Mouse (Mus musculus) hindbrain, embryonic 12.5 days (tissue): ENCODE measurements around the gene Map3k14. TPM values are rescaled to one million over a fixed set of nuclear protein-coding genes. Genes with fewer than 3 reads are reported as not detected.
"Not testable (repeated sequence)": the region's sequence is repeated elsewhere in the genome, so short reads cannot be mapped to it uniquely, and the experiment has no call there.

Experiments
- ATAC-seq: fragments of 200-750 bp; cut with Nextera tagmentation; 2 replicates; pipeline ENCODE4 v1.8.0; 2017; ENCODE audit warnings: moderate TSS enrichment; ENCODE audit not compliant: low FRiP score
- H3K27ac ChIP-seq: fragments of 300-500 bp; sonication (generic); 2 replicates; pipeline ENCODE4 v1.5.1; 2016; ENCODE audit warnings: mild to moderate bottlenecking
- H3K27me3 ChIP-seq: fragments of 300-500 bp; sonication (generic); 2 replicates; pipeline ENCODE4 v1.6.1; 2016; ENCODE audit warnings: mild to moderate bottlenecking
- H3K36me3 ChIP-seq: fragments of 300-500 bp; sonication (generic); 2 replicates; pipeline ENCODE4 v1.6.1; 2016; ENCODE audit warnings: mild to moderate bottlenecking
- H3K4me1 ChIP-seq: fragments of 300-500 bp; sonication (generic); 2 replicates; pipeline ENCODE4 v1.6.1; 2016
- H3K4me2 ChIP-seq: fragments of 300-500 bp; sonication (generic); replicated peaks from 2 replicates; pipeline ENCODE4 v1.6.1; 2016; ENCODE audit warnings: mild to moderate bottlenecking
- H3K4me3 ChIP-seq: fragments of 300-500 bp; sonication (generic); 2 replicates; pipeline ENCODE4 v1.5.1; 2016; ENCODE audit warnings: mild to moderate bottlenecking
- H3K9ac ChIP-seq: fragments of 300-500 bp; sonication (generic); 2 replicates; pipeline ENCODE4 v1.6.1; 2016; ENCODE audit warnings: mild to moderate bottlenecking, moderate library complexity
- H3K9me3 ChIP-seq: fragments of 300-500 bp; sonication (generic); replicated peaks from 2 replicates; pipeline ENCODE4 v1.6.1; 2016; ENCODE audit warnings: mild to moderate bottlenecking
- WGBS: fragments of 180-500 bp; shearing (Covaris S2); methylation state at CpG from one replicate; pipeline ENCODE4 v1.1.7; 2016; 5-methylcytosine and 5-hydroxymethylcytosine counted together
- polyA plus RNA-seq: library from polyadenylated mRNA; unstranded; fragments of >200 nt; fragmentation: Nextera tagmentation; extraction: Ambion mirVana; gene quantifications from 2 replicates; pipeline ENCODE4 v1.2.1, GENCODE M21; 2016

Map3k14 gene
- polyA plus RNA-seq, 1 experiment from 2014 or later = 3.9 TPM

GRCm38 (mm10) chr11:103292890-103293287 lies 25.6 kb upstream of the Map3k14 start:
- no peaks in the 10 kb centered on the region; the same call in 1 of the 2 replicates for H3K27me3 ChIP-seq
- H3K4me3 ChIP-seq = no peak overlapping the region
- H3K36me3 ChIP-seq = no peaks in the 10 kb centered on the region
- ATAC-seq = no peak
- H3K4me1 ChIP-seq = peaks cover 5% of the 10 kb centered on the region; the same call in 1 of the 2 replicates
- WGBS = 85% methylated on average over 5 of the region's 5 CpGs
- H3K4me2 ChIP-seq = no peak overlapping the region
- no peaks in the 10 kb centered on the region for H3K9me3 ChIP-seq
- H3K9ac ChIP-seq = no peak overlapping the region
- no peak overlapping the region for H3K27ac ChIP-seq

- no peak overlapping the region for H3K9ac ChIP-seq
- ATAC-seq = no peak
- 29% methylated on average over 14 of the region's 14 CpGs for WGBS
- no peaks in the 10 kb centered on the region for H3K36me3 ChIP-seq
- H3K4me2 ChIP-seq = no peak overlapping the region
- H3K9me3 ChIP-seq = no peaks in the 10 kb centered on the region
- H3K27me3 ChIP-seq = no peaks in the 10 kb centered on the region; the same call in 1 of the 2 replicates
- H3K4me3 ChIP-seq = no peak overlapping the region
- H3K27ac ChIP-seq = no peak overlapping the region
- peaks cover 5% of the 10 kb centered on the region; the same call in 1 of the 2 replicates for H3K4me1 ChIP-seq
These were observed 25.0 kb upstream of the Map3k14 start for GRCm38 (mm10) chr11:103292152-103292889.

- H3K4me2 ChIP-seq, H3K36me3 ChIP-seq, ATAC-seq, H3K9ac ChIP-seq, H3K4me1 ChIP-seq, H3K27me3 ChIP-seq, H3K4me3 ChIP-seq, H3K9me3 ChIP-seq, H3K27ac ChIP-seq: not testable (repeated sequence)
- 87% methylated on average over 7 of the region's 7 CpGs for WGBS
These were observed 23.6 kb upstream of the Map3k14 start for GRCm38 (mm10) chr11:103290841-103291240.

- WGBS = 72% methylated on average over 16 of the region's 16 CpGs
- H3K27ac ChIP-seq = no peak overlapping the region
- peaks cover 11% of the 10 kb centered on the region for H3K4me1 ChIP-seq
- H3K36me3 ChIP-seq = no peaks in the 10 kb centered on the region
- H3K9ac ChIP-seq = no peak overlapping the region
- H3K27me3 ChIP-seq = no peaks in the 10 kb centered on the region; the same call in 1 of the 2 replicates
- no peak for ATAC-seq
- no peak overlapping the region for H3K4me3 ChIP-seq
- H3K9me3 ChIP-seq = no peaks in the 10 kb centered on the region
- no peak overlapping the region for H3K4me2 ChIP-seq
These were observed 21.2 kb upstream of the Map3k14 start for GRCm38 (mm10) chr11:103288291-103288963.

GRCm38 (mm10) chr11:103286910-103287309 lies 19.6 kb upstream of the Map3k14 start:
- no peak for ATAC-seq
- Histone ChIP-seq H3K4me3 (no peak overlapping the region), H3K9ac (no peak overlapping the region), H3K9me3 (no peaks in the 10 kb centered on the region), H3K4me2 (no peak overlapping the region), H3K27me3 (no peaks in the 10 kb centered on the region), H3K36me3 (no peaks in the 10 kb centered on the region), H3K27ac (no peak overlapping the region), H3K4me1 (peaks cover 6% of the 10 kb centered on the region)
- WGBS = 88% methylated on average over 5 of the region's 5 CpGs

GRCm38 (mm10) chr11:103285951-103286350 lies 18.7 kb upstream of the Map3k14 start:
- H3K4me3 ChIP-seq = no peak overlapping the region
- no peak for ATAC-seq
- peaks cover 6% of the 10 kb centered on the region for H3K4me1 ChIP-seq
- no peaks in the 10 kb centered on the region for H3K36me3 ChIP-seq
- no peak overlapping the region for H3K4me2 ChIP-seq
- H3K27me3 ChIP-seq = no peaks in the 10 kb centered on the region
- H3K9me3 ChIP-seq = no peaks in the 10 kb centered on the region
- H3K27ac ChIP-seq = no peak overlapping the region
- whole genome bisulfite sequencing = 41% methylated on average over 6 of the region's 6 CpGs
- H3K9ac ChIP-seq = no peak overlapping the region

- no peaks in the 10 kb centered on the region for H3K9me3 ChIP-seq
- H3K4me3 ChIP-seq = no peak overlapping the region
- H3K36me3 ChIP-seq = no peaks in the 10 kb centered on the region
- no peak overlapping the region for H3K27ac ChIP-seq
- peaks cover 6% of the 10 kb centered on the region for H3K4me1 ChIP-seq
- no peaks in the 10 kb centered on the region for H3K27me3 ChIP-seq
- 88% methylated on average over 10 of the region's 10 CpGs for WGBS
- no peak overlapping the region for H3K4me2 ChIP-seq
- H3K9ac ChIP-seq = no peak overlapping the region
- ATAC-seq = no peak
These were observed 18.0 kb upstream of the Map3k14 start for GRCm38 (mm10) chr11:103285276-103285675.

- 71% methylated on average over 7 of the region's 7 CpGs for WGBS
- peaks cover 6% of the 10 kb centered on the region for H3K4me1 ChIP-seq
- no peak overlapping the region for H3K9ac ChIP-seq
- no peak for ATAC-seq
- no peaks in the 10 kb centered on the region for H3K9me3 ChIP-seq
- H3K4me2 ChIP-seq = no peak overlapping the region
- no peak overlapping the region for H3K27ac ChIP-seq
- no peaks in the 10 kb centered on the region for H3K36me3 ChIP-seq
- H3K4me3 ChIP-seq = no peak overlapping the region
- H3K27me3 ChIP-seq = no peaks in the 10 kb centered on the region
These were observed 14.5 kb upstream of the Map3k14 start for GRCm38 (mm10) chr11:103281784-103282183.

- Histone ChIP-seq H3K4me1 (no peaks in the 10 kb centered on the region), H3K27ac (no peak overlapping the region), H3K9ac (no peak overlapping the region), H3K27me3 (no peaks in the 10 kb centered on the region), H3K4me3 (no peak overlapping the region), H3K36me3 (no peaks in the 10 kb centered on the region), H3K4me2 (no peak overlapping the region), H3K9me3 (no peaks in the 10 kb centered on the region)
- ATAC-seq = no peak
- 81% methylated on average over 8 of the region's 8 CpGs for WGBS
These were observed 9.2 kb upstream of the Map3k14 start for GRCm38 (mm10) chr11:103276450-103276849.

- H3K4me1 ChIP-seq = peaks cover 7% of the 10 kb centered on the region
- H3K27me3 ChIP-seq = no peaks in the 10 kb centered on the region
- H3K4me2 ChIP-seq = no peak overlapping the region
- H3K9me3 ChIP-seq = no peaks in the 10 kb centered on the region
- no peaks in the 10 kb centered on the region for H3K36me3 ChIP-seq
- no peak overlapping the region for H3K27ac ChIP-seq
- no peak overlapping the region for H3K9ac ChIP-seq
- 74% methylated on average over 3 of the region's 3 CpGs for WGBS
- ATAC-seq = no peak
- H3K4me3 ChIP-seq = no peak overlapping the region
These were observed 5.6 kb upstream of the Map3k14 start for GRCm38 (mm10) chr11:103272888-103273287.

- no peak for ATAC-seq
- H3K27me3 ChIP-seq = no peaks in the 10 kb centered on the region
- peaks cover 9% of the 10 kb centered on the region for H3K4me1 ChIP-seq
- no peaks in the 10 kb centered on the region for H3K36me3 ChIP-seq
- H3K9me3 ChIP-seq = no peaks in the 10 kb centered on the region
- no peak overlapping the region for H3K4me3 ChIP-seq
- no peak overlapping the region for H3K4me2 ChIP-seq
- WGBS = 72% methylated on average over 6 of the region's 6 CpGs
- H3K27ac ChIP-seq = no peak overlapping the region
- no peak overlapping the region for H3K9ac ChIP-seq
These were observed 4.7 kb upstream of the Map3k14 start for GRCm38 (mm10) chr11:103271979-103272378.

GRCm38 (mm10) chr11:103269426-103269825 lies 2.2 kb upstream of the Map3k14 start:
- Histone ChIP-seq H3K4me2 (no peak overlapping the region), H3K4me3 (no peak overlapping the region), H3K27ac (no peak overlapping the region), H3K36me3 (no peaks in the 10 kb centered on the region), H3K9ac (no peak overlapping the region), H3K27me3 (no peaks in the 10 kb centered on the region), H3K9me3 (no peaks in the 10 kb centered on the region), H3K4me1 (peaks cover 32% of the 10 kb centered on the region)
- 78% methylated on average over 5 of the region's 5 CpGs for WGBS
- ATAC-seq = no peak

GRCm38 (mm10) chr11:103268905-103269304 lies 1.6 kb upstream of the Map3k14 start:
- no peak for ATAC-seq
- no peaks in the 10 kb centered on the region for H3K36me3 ChIP-seq
- no peak overlapping the region for H3K4me2 ChIP-seq
- no peak overlapping the region for H3K9ac ChIP-seq
- 94% methylated on average over 3 of the region's 3 CpGs for WGBS
- no peaks in the 10 kb centered on the region for H3K9me3 ChIP-seq
- H3K27me3 ChIP-seq = no peaks in the 10 kb centered on the region
- peaks cover 36% of the 10 kb centered on the region for H3K4me1 ChIP-seq
- H3K27ac ChIP-seq = no peak overlapping the region
- H3K4me3 ChIP-seq = no peak overlapping the region
